Mouse (Mus musculus) limb, embryonic 10.5 days (tissue): Measurements from ENCODE around the gene Ninl. TPM values are rescaled to one million over a fixed set of nuclear protein-coding genes. Genes with fewer than 3 reads are reported as not detected.

Experiments used
- DNase-seq: peaks from one replicate; pipeline ENCODE4 v3.0.0-alpha.2; 2017; ENCODE audit warnings: low spot score
- H3K27ac ChIP-seq: fragments of 300-500 bp; sonication (generic); 2 replicates; pipeline ENCODE4 v1.5.1; 2016; ENCODE audit warnings: mild to moderate bottlenecking
- H3K27me3 ChIP-seq: fragments of 300-500 bp; sonication (generic); 2 replicates; pipeline ENCODE4 v1.6.1; 2016; ENCODE audit warnings: low read depth, mild to moderate bottlenecking; ENCODE audit not compliant: poor library complexity, severe bottlenecking
- H3K36me3 ChIP-seq: fragments of 300-500 bp; sonication (generic); 2 replicates; pipeline ENCODE4 v1.6.1; 2016; ENCODE audit warnings: mild to moderate bottlenecking, moderate library complexity
- H3K4me1 ChIP-seq: fragments of 300-500 bp; sonication (generic); 2 replicates; pipeline ENCODE4 v1.6.1; 2016
- H3K4me3 ChIP-seq: fragments of 300-500 bp; sonication (generic); 2 replicates; pipeline ENCODE4 v1.5.1; 2016; ENCODE audit warnings: mild to moderate bottlenecking, moderate library complexity
- H3K9me3 ChIP-seq: fragments of 300-500 bp; sonication (generic); replicated peaks from 2 replicates; pipeline ENCODE4 v1.6.1; 2016; ENCODE audit warnings: mild to moderate bottlenecking
- WGBS: fragments of 180-500 bp; shearing (Covaris S2); methylation state at CpG from one replicate; pipeline ENCODE4 v1.1.7; 2016; 5-methylcytosine and 5-hydroxymethylcytosine counted together
- polyA plus RNA-seq: library from polyadenylated mRNA; unstranded; fragments of >200 nt; fragmentation: Nextera tagmentation; extraction: Ambion mirVana; gene quantifications from 2 replicates; pipeline ENCODE4 v1.2.1, GENCODE M21; 2016

Ninl gene
- polyA plus RNA-seq, 1 experiment from 2014 or later = 21.5 TPM

GRCm38 (mm10) chr2:150904936-150905450, 134.2 kb downstream of the Ninl start, which contains the start of gene Gins1:
Gene Gins1 (plus strand): TSS chr2:150905400.
- Histone ChIP-seq H3K9me3 (no peaks in the 10 kb centered on the region), H3K27me3 (no peaks in the 10 kb centered on the region), H3K4me1 (peaks cover 20% of the 10 kb centered on the region), H3K36me3 (peaks cover 6% of the 10 kb centered on the region), H3K27ac (peak within 1 kb of the TSS; percentile 90), H3K4me3 (peak within 1 kb of the TSS; percentile 90)
- DNase-seq = no peak
- 40% methylated on average over 9 of the region's 9 CpGs for WGBS

- Histone ChIP-seq H3K27me3 (no peaks in the 10 kb centered on the region), H3K9me3 (no peaks in the 10 kb centered on the region), H3K27ac (peak within 1 kb of the TSS; percentile 90), H3K4me3 (peak within 1 kb of the TSS; percentile 90), H3K4me1 (peaks cover 20% of the 10 kb centered on the region), H3K36me3 (peaks cover 7% of the 10 kb centered on the region)
- under 1% methylated on average over 71 of the region's 72 CpGs for WGBS
- peak; percentile 99 for DNase-seq
Measured at GRCm38 (mm10) chr2:150904272-150904935, 134.8 kb downstream of the Ninl start, which contains the start of gene Abhd12. Gene Abhd12 (minus strand): TSS chr2:150904741.

GRCm38 (mm10) chr2:150902347-150902746, 136.8 kb downstream of the Ninl start:
- no peaks in the 10 kb centered on the region for H3K9me3 ChIP-seq
- 91% methylated on average over 8 of the region's 8 CpGs for WGBS
- DNase-seq = no peak
- H3K4me1 ChIP-seq = peaks cover 20% of the 10 kb centered on the region
- no peaks in the 10 kb centered on the region for H3K27me3 ChIP-seq
- no peak overlapping the region for H3K4me3 ChIP-seq
- H3K36me3 ChIP-seq = peaks cover 7% of the 10 kb centered on the region
- no peak overlapping the region for H3K27ac ChIP-seq

DNA sequence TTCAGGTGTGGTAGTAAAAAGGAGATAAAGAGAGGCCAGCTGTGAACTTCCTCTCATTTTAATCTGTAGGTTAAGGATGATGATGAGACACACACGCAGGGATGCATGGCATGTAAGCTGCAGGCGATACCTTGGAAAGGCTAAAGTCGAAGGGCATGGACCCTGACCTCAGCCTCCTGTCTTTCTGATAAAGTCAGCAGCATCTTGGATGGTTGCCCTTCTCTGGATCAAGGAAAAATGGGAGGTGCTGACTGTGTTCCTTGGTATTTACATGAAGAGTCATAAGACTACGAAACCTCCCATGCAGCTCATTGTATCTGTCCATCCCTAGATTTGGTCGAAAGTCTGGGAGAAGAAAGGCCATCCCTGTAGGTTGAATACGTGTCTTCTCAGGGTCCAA, 138.8 kb downstream of the Ninl start:
- Histone ChIP-seq H3K4me3 (no peak overlapping the region), H3K4me1 (peaks cover 20% of the 10 kb centered on the region), H3K9me3 (no peaks in the 10 kb centered on the region), H3K27ac (no peak overlapping the region), H3K36me3 (peaks cover 7% of the 10 kb centered on the region), H3K27me3 (no peaks in the 10 kb centered on the region)
- WGBS = 94% methylated on average over 6 of the region's 6 CpGs
- DNase-seq = no peak

DNA sequence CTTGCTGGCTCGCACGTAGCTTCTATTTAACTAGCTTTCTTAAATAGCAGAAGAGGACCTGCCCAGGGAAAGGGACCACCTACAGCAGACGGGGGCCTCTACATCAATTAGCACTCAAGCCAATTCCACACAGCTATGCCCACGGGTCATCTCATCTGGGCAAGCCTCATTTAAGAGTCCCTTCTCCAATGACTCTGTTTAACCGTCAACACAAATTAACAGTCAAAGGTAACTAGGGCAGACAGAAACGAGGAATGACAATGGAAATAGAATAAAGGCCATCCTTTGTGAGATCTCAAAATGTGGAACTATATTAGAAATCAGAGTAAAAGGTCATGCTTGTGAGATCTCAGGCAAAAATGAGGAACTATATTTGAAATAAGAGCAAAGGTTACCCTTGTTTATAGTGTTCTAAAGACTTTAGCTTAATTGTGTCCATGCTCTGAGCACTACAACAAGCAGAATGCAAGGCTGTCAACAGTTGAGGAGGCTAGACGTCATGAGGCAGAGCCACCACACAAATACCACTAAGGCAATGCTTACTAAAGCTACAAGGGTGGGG, 143.4 kb downstream of the Ninl start:
- Histone ChIP-seq H3K4me1 (no peaks in the 10 kb centered on the region; the same call in 1 of the 2 replicates), H3K27me3 (no peaks in the 10 kb centered on the region), H3K4me3 (no peak overlapping the region), H3K9me3 (no peaks in the 10 kb centered on the region), H3K36me3 (peaks cover 7% of the 10 kb centered on the region), H3K27ac (no peak overlapping the region)
- no peak for DNase-seq
- WGBS = 86% methylated on average over 7 of the region's 7 CpGs

- DNase-seq = no peak
- Histone ChIP-seq H3K27ac (no peak overlapping the region), H3K36me3 (no peaks in the 10 kb centered on the region), H3K9me3 (no peaks in the 10 kb centered on the region), H3K4me3 (no peak overlapping the region), H3K27me3 (no peaks in the 10 kb centered on the region), H3K4me1 (no peaks in the 10 kb centered on the region; the same call in 1 of the 2 replicates)
- WGBS = 90% methylated on average over 2 of the region's 2 CpGs
Measured at GRCm38 (mm10) chr2:150894617-150895267, 144.4 kb downstream of the Ninl start.

- 83% methylated on average over 2 of the region's 2 CpGs for WGBS
- H3K9me3 ChIP-seq = no peaks in the 10 kb centered on the region
- no peaks in the 10 kb centered on the region for H3K4me1 ChIP-seq
- no peak overlapping the region for H3K4me3 ChIP-seq
- H3K27ac ChIP-seq = no peak overlapping the region
- H3K36me3 ChIP-seq = peaks cover 14% of the 10 kb centered on the region; the same call in 1 of the 2 replicates
- no peaks in the 10 kb centered on the region for H3K27me3 ChIP-seq
- DNase-seq = no peak
Measured at GRCm38 (mm10) chr2:150887370-150887769, 151.8 kb downstream of the Ninl start.

DNA sequence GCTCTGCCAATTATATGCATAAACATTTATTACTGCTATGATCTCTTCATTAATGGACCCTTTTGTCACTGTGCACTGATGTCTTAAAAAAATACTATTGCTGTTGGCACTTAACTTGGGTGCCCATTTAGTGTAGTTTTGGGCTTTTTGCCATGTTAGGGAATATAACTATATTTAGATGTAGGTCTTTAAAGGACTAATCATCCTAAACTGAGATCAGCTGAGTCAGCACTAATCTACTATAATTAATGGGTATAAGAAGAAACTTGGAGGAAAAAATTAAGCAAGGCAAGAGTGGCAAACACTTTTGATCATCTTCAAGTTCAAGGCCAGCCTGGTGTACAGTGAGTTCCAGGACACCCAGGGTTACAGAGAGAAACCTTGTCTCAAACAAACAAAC, 152.9 kb downstream of the Ninl start:
- DNase-seq = no peak
- Histone ChIP-seq H3K4me1 (no peaks in the 10 kb centered on the region), H3K27ac (no peak overlapping the region), H3K36me3 (peaks cover 14% of the 10 kb centered on the region; the same call in 1 of the 2 replicates), H3K4me3 (no peak overlapping the region), H3K27me3 (no peaks in the 10 kb centered on the region), H3K9me3 (no peaks in the 10 kb centered on the region)

GRCm38 (mm10) chr2:150885814-150886213, 153.4 kb downstream of the Ninl start:
- peaks cover 14% of the 10 kb centered on the region; the same call in 1 of the 2 replicates for H3K36me3 ChIP-seq
- no peaks in the 10 kb centered on the region for H3K4me1 ChIP-seq
- H3K27me3 ChIP-seq = no peaks in the 10 kb centered on the region
- 88% methylated on average over 1 of the region's 1 CpGs for WGBS
- no peak for DNase-seq
- no peaks in the 10 kb centered on the region for H3K9me3 ChIP-seq
- H3K27ac ChIP-seq = no peak overlapping the region
- no peak overlapping the region for H3K4me3 ChIP-seq

DNA sequence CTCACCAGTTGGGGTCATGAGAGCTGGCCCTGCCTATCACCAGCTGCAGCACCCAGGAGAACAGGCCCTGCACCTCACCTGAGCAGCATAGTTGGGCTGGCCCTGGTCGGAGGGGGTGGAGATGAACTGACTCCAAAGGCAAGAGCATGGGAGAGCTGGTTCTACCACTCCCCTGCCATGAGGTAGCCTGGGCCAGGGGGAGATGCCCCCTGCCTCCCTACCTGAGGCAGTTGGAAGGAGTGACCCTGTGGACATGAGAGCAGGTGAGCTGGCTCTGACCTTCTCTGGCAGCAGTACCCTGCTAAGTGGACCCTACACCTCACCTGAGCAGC, 154.4 kb downstream of the Ninl start:
- Histone ChIP-seq H3K9me3 (no peaks in the 10 kb centered on the region), H3K4me1 (no peaks in the 10 kb centered on the region), H3K4me3 (no peak overlapping the region), H3K27ac (no peak overlapping the region), H3K36me3 (peaks cover 14% of the 10 kb centered on the region; the same call in 1 of the 2 replicates), H3K27me3 (no peaks in the 10 kb centered on the region)
- 91% methylated on average over 1 of the region's 1 CpGs for WGBS
- no peak for DNase-seq

Other genes with a start within 250 kb of the Ninl start
- gene Abhd12, start 134.6 kb downstream of the Ninl start, polyA plus RNA-seq = 46.9 and 53.0 TPM in 2 replicates
- 77.0 and 77.9 TPM in 2 replicates for gene Gins1, start 134.0 kb downstream of the Ninl start, polyA plus RNA-seq
- 53.8 and 54.4 TPM in 2 replicates for gene Nanp, start within 50 bp of the Ninl start, polyA plus RNA-seq
- not detected in 2 replicates for gene Gm14151, start 53.0 kb upstream of the Ninl start, polyA plus RNA-seq
- gene Gm14147, start 58.9 kb upstream of the Ninl start, polyA plus RNA-seq = not detected in 2 replicates